Mouse (Mus musculus) liver, embryonic 14.5 days (tissue): Measurements from ENCODE around the gene Chrna5. TPM values are rescaled to one million over a fixed set of nuclear protein-coding genes. Genes with fewer than 3 reads are reported as not detected.

Experiments used
- ATAC-seq: fragments of 200-750 bp; cut with Nextera tagmentation; 2 replicates; pipeline ENCODE4 v1.8.0; 2017; ENCODE audit warnings: moderate number of reproducible peaks, mild to moderate bottlenecking, moderate library complexity; ENCODE audit not compliant: insufficient read depth
- DNase-seq, 3 experiments: peaks; one replicate each; pipeline ENCODE4 v3.0.0-alpha.2; 2012 to 2013; ENCODE audit warnings: low read depth in 3 of 3, low spot score in 3 of 3
- H3K27ac ChIP-seq: fragments of 300-500 bp; sonication (generic); 2 replicates; pipeline ENCODE4 v1.5.1; 2014; ENCODE audit warnings: moderate library complexity, mild to moderate bottlenecking, control low read depth, inconsistent platforms
- H3K27me3 ChIP-seq: fragments of 300-500 bp; sonication (generic); 2 replicates; pipeline ENCODE4 v1.6.1; 2014; ENCODE audit warnings: mild to moderate bottlenecking, low read length, moderate library complexity; ENCODE audit not compliant: control insufficient read depth, insufficient read depth
- H3K36me3 ChIP-seq: fragments of 300-500 bp; sonication (generic); replicated peaks from 2 replicates; pipeline ENCODE4 v1.6.1; 2014; ENCODE audit warnings: low read depth; ENCODE audit not compliant: control insufficient read depth, insufficient read depth
- H3K4me1 ChIP-seq, 2 experiments: fragments of 200-500 bp in 1 of 2; fragments of 300-500 bp in 1 of 2; sonication (generic) in 1 of 2; replicated peaks; 2 replicates each; pipeline ENCODE4 v1.6.1; 2012 to 2014; ENCODE audit warnings: antibody characterized with exemption in 1 of 2, inconsistent platforms in 1 of 2, low read length in 1 of 2; ENCODE audit not compliant: control insufficient read depth in 2 of 2, insufficient read depth in 2 of 2
- H3K4me2 ChIP-seq: fragments of 300-500 bp; sonication (generic); 2 replicates; pipeline ENCODE4 v1.6.1; 2014; ENCODE audit warnings: low read depth, mild to moderate bottlenecking, control low read depth, moderate library complexity
- H3K4me3 ChIP-seq, 2 experiments: fragments of 200-500 bp in 1 of 2; fragments of 300-500 bp in 1 of 2; sonication (generic) in 1 of 2; 2 replicates each; pipeline ENCODE4 v1.5.1; 2012 to 2014; ENCODE audit warnings: low read depth in 2 of 2, low read length in 2 of 2, mild to moderate bottlenecking in 2 of 2, control low read depth in 1 of 2, inconsistent platforms in 1 of 2, moderate library complexity in 1 of 2; ENCODE audit not compliant: insufficient read depth in 1 of 2
- H3K9ac ChIP-seq: fragments of 300-500 bp; sonication (generic); replicated peaks from 2 replicates; pipeline ENCODE4 v1.6.1; 2014; ENCODE audit warnings: mild to moderate bottlenecking, control low read depth, moderate library complexity
- H3K9me3 ChIP-seq: fragments of 300-500 bp; sonication (generic); 2 replicates; pipeline ENCODE4 v1.6.1; 2016; ENCODE audit warnings: low read length, mixed read lengths; ENCODE audit not compliant: control insufficient read depth
- CTCF ChIP-seq: IDR thresholded peaks from 2 replicates; pipeline ENCODE4 v1.5.1; 2016; ENCODE audit warnings: antibody characterized with exemption, low read depth, control low read depth
- EP300 ChIP-seq: IDR thresholded peaks from 2 replicates; pipeline ENCODE4 v1.6.1; 2016; ENCODE audit warnings: antibody characterized with exemption, low read depth
- WGBS: fragments of 180-500 bp; shearing (Covaris S2); extraction: QIAGEN DNeasy Blood & Tissue Kit; methylation state at CpG from one replicate; pipeline ENCODE4 v1.1.7; 2014; ENCODE audit not compliant: insufficient replicate concordance; 5-methylcytosine and 5-hydroxymethylcytosine counted together
- polyA plus RNA-seq, 2 experiments: library from polyadenylated mRNA; depleted of rRNA in 1 of 2; stranded (reverse) in 1 of 2; unstranded in 1 of 2; fragments of >200 nt; fragmentation: Nextera tagmentation in 1 of 2; extraction: Ambion mirVana in 1 of 2; gene quantifications; 2 replicates each; pipeline versions ENCODE4 v1.2.1 to v1.2.3; 2012 to 2014

The Chrna5 gene
- polyA plus RNA-seq, 2 experiments: 0.02 to 0.05 TPM

DNA sequence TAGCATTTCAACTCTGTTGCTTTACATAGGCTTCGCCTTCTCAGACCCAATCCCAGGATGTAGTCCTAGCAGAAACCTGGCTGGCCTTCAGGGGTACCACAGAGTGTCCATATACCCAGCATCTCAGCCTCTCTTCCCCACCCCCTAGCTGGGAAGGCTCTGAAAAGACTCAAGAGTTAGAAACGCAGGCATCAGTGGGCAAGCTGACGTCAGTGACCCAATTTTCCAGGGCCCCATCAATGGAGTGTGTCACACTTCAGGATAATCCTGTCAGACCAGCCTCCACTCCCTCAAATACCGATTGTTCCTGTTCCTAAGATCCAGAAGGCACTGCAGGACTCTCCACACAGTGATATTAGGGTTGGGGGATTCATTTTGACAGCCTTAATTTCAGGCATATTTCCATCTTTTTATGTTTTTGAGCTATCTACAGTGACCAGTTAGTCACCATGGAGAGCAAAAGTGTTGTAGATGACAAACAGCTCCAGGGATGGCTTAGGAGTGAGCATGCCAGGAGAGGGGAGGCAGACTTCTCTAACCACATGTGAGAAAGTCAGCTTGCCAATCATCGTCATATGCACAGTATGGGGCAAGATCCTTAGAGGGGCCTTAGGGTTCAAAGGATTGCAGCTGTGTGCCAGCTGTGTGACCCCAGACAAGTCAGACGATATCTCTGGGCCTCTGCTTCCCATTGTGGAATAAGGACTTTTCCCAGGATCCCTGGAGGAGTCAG is 50.9 kb downstream of the Chrna5 start:
- Histone ChIP-seq H3K4me2 (no peak overlapping the region), H3K4me1 (no peaks in the 10 kb centered on the region), H3K27ac (no peak overlapping the region), H3K9me3 (no peaks in the 10 kb centered on the region), H3K9ac (no peak overlapping the region), H3K4me3 (no peak overlapping the region), H3K27me3 (peaks cover 8% of the 10 kb centered on the region), H3K36me3 (no peaks in the 10 kb centered on the region)
- WGBS: 46% methylated on average over 6 of the region's 6 CpGs
- DNase-seq (no peak), ATAC-seq (no peak)
- TF ChIP-seq EP300: no peak
- no peak for TF ChIP-seq CTCF

DNA sequence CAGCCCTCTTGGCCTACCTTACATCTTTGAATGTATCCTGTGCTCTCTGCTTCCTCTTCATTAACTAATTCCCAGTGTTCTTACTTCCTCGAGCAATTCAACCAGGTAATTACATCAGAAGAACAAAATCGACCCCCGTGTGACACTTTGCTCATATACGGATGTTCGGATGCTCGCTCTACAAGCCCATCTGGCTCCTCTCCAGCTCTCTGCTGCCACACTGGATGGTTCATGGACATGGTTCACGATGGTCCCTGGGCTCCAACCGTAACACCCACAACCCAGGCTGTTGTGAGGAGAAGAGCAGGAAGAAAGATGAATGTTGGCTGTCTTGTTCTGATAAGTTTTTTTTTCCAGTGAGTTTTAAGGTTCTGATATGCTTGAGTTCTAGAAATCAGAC is 58.3 kb downstream of the Chrna5 start:
- H3K27me3 ChIP-seq: no peaks in the 10 kb centered on the region

DNA sequence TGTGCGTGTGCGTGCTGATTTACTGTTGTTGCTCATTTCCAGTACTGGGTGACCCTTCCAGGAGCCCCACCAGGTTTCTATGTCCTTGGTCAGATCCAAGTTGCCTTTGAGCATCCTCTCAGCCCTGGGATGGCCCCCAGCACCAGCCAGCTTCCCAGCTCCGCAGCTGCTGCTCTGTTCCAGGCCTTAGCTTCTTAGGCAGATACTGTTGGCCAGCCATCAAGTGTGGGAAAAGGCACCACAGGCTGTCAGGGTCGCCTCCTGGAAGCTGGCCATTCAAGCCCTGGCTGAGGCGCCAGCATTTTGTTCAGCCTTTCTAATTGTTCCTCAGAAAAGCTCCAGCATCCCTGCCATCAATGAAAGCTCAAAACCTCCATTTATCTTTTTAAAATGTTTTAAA is 59.3 kb downstream of the Chrna5 start:
- H3K9me3 ChIP-seq: no peaks in the 10 kb centered on the region
- ATAC-seq (no peak), DNase-seq (no peak)
- H3K4me1 ChIP-seq: no peaks in the 10 kb centered on the region
- H3K9ac ChIP-seq: no peak overlapping the region
- no peak overlapping the region for H3K4me3 ChIP-seq
- no peaks in the 10 kb centered on the region for H3K27me3 ChIP-seq
- H3K27ac ChIP-seq: no peak overlapping the region
- no peak for TF ChIP-seq EP300
- TF ChIP-seq CTCF: no peak
- no peak overlapping the region for H3K4me2 ChIP-seq
- H3K36me3 ChIP-seq: no peaks in the 10 kb centered on the region
- 51% methylated on average over 5 of the region's 5 CpGs for WGBS

More for the DNA sequence above, 58.3 kb downstream of the Chrna5 start:
- WGBS: 63% methylated on average over 8 of the region's 8 CpGs
- TF ChIP-seq CTCF: no peak
- TF ChIP-seq EP300: no peak
- no peaks in the 10 kb centered on the region for H3K9me3 ChIP-seq
- H3K4me2 ChIP-seq: no peak overlapping the region
- no peak overlapping the region for H3K9ac ChIP-seq
- DNase-seq: no peak
- H3K27ac ChIP-seq: no peak overlapping the region
- no peaks in the 10 kb centered on the region for H3K4me1 ChIP-seq
- H3K36me3 ChIP-seq: no peaks in the 10 kb centered on the region
- ATAC-seq: no peak
- H3K4me3 ChIP-seq: no peak overlapping the region

DNA sequence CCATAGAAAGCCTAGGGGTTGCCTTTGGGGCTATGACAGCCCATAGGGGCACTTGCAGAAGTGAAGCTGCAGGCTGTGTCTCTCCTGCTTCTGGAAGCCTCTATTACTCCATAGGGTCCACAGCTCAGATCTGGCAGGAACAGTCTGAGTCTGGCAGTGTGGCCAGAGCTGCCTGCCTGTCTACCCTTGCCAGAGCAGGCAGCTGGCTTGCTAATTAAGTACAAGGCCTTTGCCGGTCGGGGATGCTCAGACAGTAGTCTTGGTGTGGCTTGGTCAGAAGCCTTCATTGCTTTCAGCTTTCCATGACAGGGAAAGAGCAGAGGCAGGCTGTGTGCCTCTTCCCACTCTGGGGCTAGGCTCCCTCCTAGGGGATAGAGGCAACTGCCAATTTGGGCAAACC is 60.7 kb downstream of the Chrna5 start:
- Histone ChIP-seq H3K27ac (no peak overlapping the region), H3K4me2 (no peak overlapping the region), H3K9ac (no peak overlapping the region), H3K4me3 (no peak overlapping the region), H3K9me3 (no peaks in the 10 kb centered on the region), H3K4me1 (no peaks in the 10 kb centered on the region), H3K36me3 (no peaks in the 10 kb centered on the region), H3K27me3 (no peaks in the 10 kb centered on the region)
- no peak for ATAC-seq
- WGBS: 65% methylated on average over 2 of the region's 2 CpGs
- DNase-seq: no peak
- no peak for TF ChIP-seq CTCF
- no peak for TF ChIP-seq EP300

DNA sequence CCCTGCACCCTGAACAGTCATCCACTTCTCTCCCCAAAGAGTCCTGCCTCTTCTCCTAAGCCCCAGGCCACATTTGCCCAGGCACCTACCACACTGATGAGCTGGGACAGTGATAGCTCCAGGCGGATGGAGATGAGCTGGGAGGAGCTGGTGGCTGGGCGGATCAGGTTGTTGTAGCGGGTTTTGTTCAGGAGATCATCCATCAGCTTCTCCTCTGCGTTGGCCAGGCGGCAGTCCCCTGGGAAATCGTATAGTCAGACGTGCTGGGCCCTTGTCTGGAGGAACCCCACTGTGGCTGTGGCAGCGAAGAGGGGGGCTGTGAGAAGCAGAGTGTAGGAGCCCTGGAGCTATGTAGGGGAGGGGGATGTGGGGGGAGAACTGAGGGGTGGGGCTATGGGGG is 63.0 kb downstream of the Chrna5 start:
- no peaks in the 10 kb centered on the region for H3K9me3 ChIP-seq
- H3K4me2 ChIP-seq: no peak overlapping the region
- DNase-seq (no peak), ATAC-seq (no peak)
- H3K4me3 ChIP-seq: no peak overlapping the region
- H3K4me1 ChIP-seq: no peaks in the 10 kb centered on the region
- no peaks in the 10 kb centered on the region; the same call in 1 of the 2 replicates for H3K27me3 ChIP-seq
- no peak overlapping the region for H3K27ac ChIP-seq
- WGBS: 31% methylated on average over 8 of the region's 8 CpGs
- TF ChIP-seq CTCF (no peak), EP300 (no peak)
- H3K36me3 ChIP-seq: no peaks in the 10 kb centered on the region
- H3K9ac ChIP-seq: no peak overlapping the region
